Mouse (Mus musculus): ENCODE measurements at regions not wholly inside any gene's neighbourhood (a gene's known extent, or its start where the extent isn't known, plus 50 kb on each side); places are given as distances from the start of the nearest gene placed in this dataset.
"Not testable (repeated sequence)": the region's sequence is repeated elsewhere in the genome, so short reads cannot be mapped to it uniquely, and the experiment has no call there.

DNA sequence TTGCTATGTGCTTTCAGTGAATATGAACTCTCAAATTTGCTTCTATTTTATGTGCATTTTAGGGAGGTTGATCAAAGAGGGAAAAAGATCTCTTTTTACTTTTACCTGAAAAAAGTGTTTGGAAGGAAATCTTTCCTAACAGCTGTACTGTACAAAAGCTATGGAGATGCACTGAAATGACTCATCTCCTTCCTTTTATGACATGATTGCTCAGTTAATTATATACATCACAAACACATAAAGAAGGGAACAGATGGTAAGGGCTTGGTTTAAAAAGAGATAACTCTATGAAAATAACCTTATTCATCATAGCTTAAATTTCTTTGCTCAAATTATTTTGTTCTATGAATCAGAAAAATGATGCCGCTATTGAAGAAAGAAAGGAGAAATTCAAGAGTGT is 88.7 kb upstream of the Cylc2 start:
- no peak for TF ChIP-seq CTCF (IDR thresholded peaks at IDR 0.05; ENCODE audit: borderline replicate concordance, extremely low read depth, insufficient read depth, insufficient read length)
- no peak for TF ChIP-seq POLR2A (IDR thresholded peaks at IDR 0.05; ENCODE audit: borderline replicate concordance, extremely low read depth, insufficient read depth, insufficient read length, poor library complexity, severe bottlenecking)
- DNase-seq (ENCODE audit: low read depth) = no peak

DNA sequence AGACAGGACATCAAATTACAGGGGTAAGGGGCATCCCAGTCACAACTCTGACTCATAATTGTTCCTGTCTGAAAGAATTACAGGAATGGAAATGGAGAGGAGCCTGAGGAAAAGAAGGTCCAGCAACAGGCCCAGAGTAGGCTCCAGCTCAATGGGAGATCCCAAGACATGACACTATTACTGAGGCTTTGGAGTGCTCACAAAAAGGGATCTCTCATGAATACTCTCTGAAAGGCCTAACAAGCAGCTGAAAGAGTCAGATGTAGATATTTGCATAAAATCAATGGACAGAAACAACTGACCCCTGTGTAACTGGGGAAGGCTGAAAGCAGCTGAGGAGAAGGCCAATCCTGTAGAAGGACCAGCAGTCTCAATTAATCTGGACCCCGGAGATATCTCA is 84.6 kb upstream of the Cylc2 start:
- not testable (repeated sequence) for DNase-seq (ENCODE audit: low read depth)

GRCm38 (mm10) chr4:51152973-51153372 is 63.5 kb upstream of the Cylc2 start:
- peak; percentile 28 for DNase-seq (ENCODE audit: low read depth)
- TF ChIP-seq CTCF (IDR thresholded peaks at IDR 0.05; ENCODE audit: borderline replicate concordance, extremely low read depth, insufficient read depth, insufficient read length) = no peak
- no peak for TF ChIP-seq POLR2A (IDR thresholded peaks at IDR 0.05; ENCODE audit: borderline replicate concordance, extremely low read depth, insufficient read depth, insufficient read length, poor library complexity, severe bottlenecking)

- no peak for TF ChIP-seq CTCF (IDR thresholded peaks at IDR 0.05; ENCODE audit: borderline replicate concordance, extremely low read depth, insufficient read depth, insufficient read length)
- TF ChIP-seq POLR2A (IDR thresholded peaks at IDR 0.05; ENCODE audit: borderline replicate concordance, extremely low read depth, insufficient read depth, insufficient read length, poor library complexity, severe bottlenecking) = no peak
- peak; percentile 30 for DNase-seq (ENCODE audit: low read depth)
Measured at GRCm38 (mm10) chr4:51153539-51153938, 62.9 kb upstream of the Cylc2 start.
